Mouse (Mus musculus) CH12.LX (cell line): ENCODE results near the gene Pxk. TPM values are rescaled to one million over a fixed set of nuclear protein-coding genes. Genes with fewer than 3 reads are reported as not detected.
A peak's percentile ranks its signal among the peaks of the same experiment; 100 is the strongest.

Experiments
- DNase-seq: peaks from one replicate; pipeline ENCODE4 v3.0.0-alpha.2; 2013; ENCODE audit errors: extremely low read depth
- H3K27ac ChIP-seq: 2 replicates; pipeline ENCODE4 v1.5.1; 2012; ENCODE audit warnings: low read depth, mild to moderate bottlenecking, control low read depth, moderate library complexity; ENCODE audit not compliant: insufficient read depth
- H3K27me3 ChIP-seq: replicated peaks from 2 replicates; pipeline ENCODE3; 2012; ENCODE audit warnings: inconsistent platforms
- H3K36me3 ChIP-seq, 2 experiments: replicated peaks in 1 of 2; 2 replicates each; pipeline versions ENCODE3 to v1.6.1; 2012; ENCODE audit warnings: inconsistent platforms in 1 of 2, low read length in 1 of 2, mild to moderate bottlenecking in 1 of 2, mixed read lengths in 1 of 2, moderate library complexity in 1 of 2; ENCODE audit not compliant: control insufficient read depth in 1 of 2, insufficient read depth in 1 of 2
- H3K4me1 ChIP-seq, 2 experiments: 2 replicates each; pipeline ENCODE4 v1.6.1; 2012; ENCODE audit warnings: inconsistent platforms in 1 of 2, moderate library complexity in 1 of 2; ENCODE audit not compliant: insufficient read depth in 2 of 2, control insufficient read depth in 1 of 2
- H3K4me2 ChIP-seq: 2 replicates; pipeline ENCODE4 v1.6.1; 2012; ENCODE audit warnings: low read depth, mild to moderate bottlenecking, control low read depth; ENCODE audit not compliant: poor library complexity, insufficient read depth, severe bottlenecking
- H3K4me3 ChIP-seq, 3 experiments: fragments of 150-350 bp in 1 of 3; sonication (generic) in 1 of 3; replicated peaks in 1 of 3; 2 replicates each; pipeline versions ENCODE3 to v1.5.1; 2011 to 2012; ENCODE audit warnings: low read depth in 2 of 3, low read length in 2 of 3, mild to moderate bottlenecking in 2 of 3, moderate library complexity in 2 of 3, control low read depth in 1 of 3, improper control_type of control experiment in 1 of 3, inconsistent platforms in 1 of 3, mixed read lengths in 1 of 3; ENCODE audit not compliant: poor library complexity in 1 of 3
- H3K79me2 ChIP-seq: replicated peaks from 2 replicates; pipeline ENCODE4 v1.6.1; 2012; ENCODE audit warnings: mild to moderate bottlenecking, moderate library complexity; ENCODE audit not compliant: control insufficient read depth, poor library complexity, insufficient read depth, severe bottlenecking; ENCODE audit errors: extremely low read depth
- H3K9ac ChIP-seq: 2 replicates; pipeline ENCODE4 v1.6.1; 2012; ENCODE audit warnings: low read depth, mild to moderate bottlenecking, control low read depth, moderate library complexity; ENCODE audit not compliant: insufficient read depth
- H3K9me3 ChIP-seq: replicated peaks from 2 replicates; pipeline ENCODE3; 2012; ENCODE audit warnings: low read length, inconsistent platforms, mixed read lengths
- BHLHE40 ChIP-seq: IDR thresholded peaks from 2 replicates; pipeline ENCODE4 v1.6.1; 2011; ENCODE audit warnings: mild to moderate bottlenecking, low read depth, low read length, improper control_type of control experiment
- CTCF ChIP-seq, 2 experiments: IDR thresholded peaks in 1 of 2; conservative IDR thresholded peaks in 1 of 2; 2 replicates each; pipeline ENCODE4 v1.5.1; 2011 to 2012; ENCODE audit warnings: low read depth in 2 of 2, low read length in 2 of 2, improper control_type of control experiment in 1 of 2, inconsistent platforms in 1 of 2, mild to moderate bottlenecking in 1 of 2, moderate library complexity in 1 of 2
- E2F4 ChIP-seq: IDR thresholded peaks from 2 replicates; pipeline ENCODE4 v1.6.1; 2011; ENCODE audit warnings: low read depth, low read length, improper control_type of control experiment; ENCODE audit not compliant: insufficient replicate concordance
- HCFC1 ChIP-seq: IDR thresholded peaks from 2 replicates; pipeline ENCODE4 v1.6.1; 2012; ENCODE audit warnings: low read depth, mild to moderate bottlenecking, inconsistent platforms, low read length, improper control_type of control experiment
- IRF4 ChIP-seq: IDR thresholded peaks from 2 replicates; pipeline ENCODE4 v1.6.1; 2014; ENCODE audit warnings: low read depth, mild to moderate bottlenecking, inconsistent platforms, low read length, improper control_type of control experiment
- JUN ChIP-seq: IDR thresholded peaks from 2 replicates; pipeline ENCODE4 v1.6.1; 2011; ENCODE audit warnings: low read depth, mild to moderate bottlenecking, low read length, improper control_type of control experiment, moderate library complexity; ENCODE audit not compliant: insufficient read depth
- MAFK ChIP-seq: IDR thresholded peaks from 2 replicates; pipeline ENCODE4 v1.6.1; 2011; ENCODE audit warnings: low read length, improper control_type of control experiment; ENCODE audit not compliant: insufficient replicate concordance
- MAZ ChIP-seq: IDR thresholded peaks from 2 replicates; pipeline ENCODE4 v1.6.1; 2012; ENCODE audit warnings: low read depth, mild to moderate bottlenecking, inconsistent platforms, low read length, improper control_type of control experiment, moderate library complexity
- MEF2A ChIP-seq: IDR thresholded peaks from 2 replicates; pipeline ENCODE4 v1.6.1; 2014; ENCODE audit warnings: low read depth, mild to moderate bottlenecking, inconsistent platforms, low read length, improper control_type of control experiment, borderline replicate concordance
- MXI1 ChIP-seq: IDR thresholded peaks from 2 replicates; pipeline ENCODE4 v1.6.1; 2011; ENCODE audit warnings: mild to moderate bottlenecking, low read depth, low read length, improper control_type of control experiment
- MYC ChIP-seq: IDR thresholded peaks from 2 replicates; pipeline ENCODE4 v1.6.1; 2011; ENCODE audit warnings: low read depth, mild to moderate bottlenecking, improper control_type of control experiment, low read length
- NELFE ChIP-seq: IDR thresholded peaks from 2 replicates; pipeline ENCODE4 v1.6.1; 2011; ENCODE audit warnings: low read depth, low read length, improper control_type of control experiment
- NRF1 ChIP-seq: IDR thresholded peaks from 2 replicates; pipeline ENCODE4 v1.6.1; 2014; ENCODE audit warnings: low read depth, mild to moderate bottlenecking, inconsistent platforms, low read length, improper control_type of control experiment, moderate library complexity
- RAD21 ChIP-seq: IDR thresholded peaks from 2 replicates; pipeline ENCODE4 v1.6.1; 2011; ENCODE audit warnings: low read depth, mild to moderate bottlenecking, low read length, improper control_type of control experiment, moderate library complexity
- RCOR1 ChIP-seq: conservative IDR thresholded peaks from 2 replicates; pipeline ENCODE4 v1.6.1; 2012; ENCODE audit warnings: low read depth, mild to moderate bottlenecking, inconsistent platforms, low read length, improper control_type of control experiment
- SIN3A ChIP-seq: IDR thresholded peaks from 2 replicates; pipeline ENCODE4 v1.6.1; 2012; ENCODE audit warnings: low read length, improper control_type of control experiment, inconsistent platforms
- SMC3 ChIP-seq: IDR thresholded peaks from 2 replicates; pipeline ENCODE4 v1.6.1; 2011; ENCODE audit warnings: low read depth, low read length, improper control_type of control experiment
- TBP ChIP-seq: conservative IDR thresholded peaks from 2 replicates; pipeline ENCODE4 v1.6.1; 2011; ENCODE audit warnings: low read depth, low read length, improper control_type of control experiment
- ZKSCAN1 ChIP-seq: IDR thresholded peaks from 2 replicates; pipeline ENCODE4 v1.6.1; 2012; ENCODE audit warnings: low read depth, inconsistent platforms, low read length, improper control_type of control experiment, borderline replicate concordance
- ZMIZ1 ChIP-seq: IDR thresholded peaks from 2 replicates; pipeline ENCODE4 v1.6.1; 2012; ENCODE audit warnings: low read depth, mild to moderate bottlenecking, inconsistent platforms, low read length, improper control_type of control experiment
- dilution Hi-C: fragments of 300-500 bp; cut with MboI; formaldehyde crosslinking; loops from 2 replicates; pipeline ENCODE4 v1.14.3; 2020; ENCODE audit warnings: low sequenced_read_pairs; ENCODE audit not compliant: extremely low pct_unique_long_range_greater_than_20kb, extremely low pct_ligation_motif_present
- in situ Hi-C: fragments of 300-500 bp; cut with MboI; formaldehyde crosslinking; loops from 3 replicates; pipeline ENCODE4 v1.14.3; 2019; ENCODE audit warnings: low sequenced_read_pairs, low pct_ligation_motif_present, low pct_unique_long_range_greater_than_20kb, mixed read lengths
- polyA plus RNA-seq: library from polyadenylated mRNA; unstranded; fragments of >175 nt; gene quantifications from 2 replicates; pipeline ENCODE4 v1.2.1, GENCODE M21; 2012; ENCODE audit warnings: low read depth; ENCODE audit not compliant: insufficient read length
- total RNA-seq, 2 experiments: library from RNA; depleted of rRNA; stranded (reverse); fragments of 300-350 nt in 1 of 2; fragments of >200 nt in 1 of 2; gene quantifications; 2 replicates each; pipeline ENCODE4 v1.2.3; 2012 to 2014

The Pxk gene
- total and polyA plus RNA-seq, 3 experiments = 11.7 to 55.7 (median 28.9) TPM

- TF ChIP-seq MAFK = no peak
- TF ChIP-seq BHLHE40 = no peak
- no peak for TF ChIP-seq MXI1
- no peak for TF ChIP-seq TBP
- no peak for TF ChIP-seq MEF2A
- TF ChIP-seq IRF4 = no peak
- no peak for TF ChIP-seq MAZ
- no peak for TF ChIP-seq E2F4
- TF ChIP-seq MYC = no peak
- TF ChIP-seq NRF1 = no peak
- H3K79me2 ChIP-seq = no peaks in the 10 kb centered on the region
- H3K4me1 ChIP-seq = peaks cover 5 to 22% of the 10 kb centered on the region in 2 experiments
- no peaks in the 10 kb centered on the region for H3K27me3 ChIP-seq
- H3K9ac ChIP-seq = no peak overlapping the region
- H3K4me3 ChIP-seq = no peak overlapping the region
- no peak for DNase-seq
- dilution Hi-C loops = no loop called here
- in situ Hi-C loops = no loop called here
- no peak overlapping the region for H3K27ac ChIP-seq
- no peaks in the 10 kb centered on the region for H3K9me3 ChIP-seq
- peaks cover 31 to 93% of the 10 kb centered on the region in 2 experiments for H3K36me3 ChIP-seq
- H3K4me2 ChIP-seq = no peak overlapping the region
Measured at GRCm38 (mm10) chr14:8159141-8159540, 61.1 kb downstream of the Pxk start.

- in situ Hi-C loops (loop anchor here (10.0 kb wide), 1 partner anchor 197 kb away; no protein-coding TSS in a partner anchor), dilution Hi-C loops (no loop called here)
- H3K9ac ChIP-seq = no peak overlapping the region
- no peak overlapping the region for H3K4me2 ChIP-seq
- peaks cover 0 to 1% of the 10 kb centered on the region in 2 experiments; a peak in 1 of 4 replicates for H3K4me1 ChIP-seq
- no peak overlapping the region for H3K4me3 ChIP-seq
- H3K79me2 ChIP-seq = no peaks in the 10 kb centered on the region
- no peaks in the 10 kb centered on the region for H3K27me3 ChIP-seq
- peak; percentile 38 for DNase-seq
- no peak for TF ChIP-seq JUN
- no peak for TF ChIP-seq ZKSCAN1
- peak; percentile 59 for TF ChIP-seq RAD21
- no peak for TF ChIP-seq SIN3A
- TF ChIP-seq HCFC1 = no peak
- TF ChIP-seq MAZ = no peak
- TF ChIP-seq CTCF (conservative IDR thresholded peaks at IDR 0.05 in 1 of 2, IDR thresholded peaks at IDR 0.05 in 1 of 2; ENCODE audit: low read depth in 2 of 2, low read length in 2 of 2) = peak; percentile 20 to 93; a peak in 3 of 4 replicates
- no peak for TF ChIP-seq ZMIZ1
- no peak for TF ChIP-seq RCOR1
- TF ChIP-seq NELFE = peak; percentile 13; the same call in 1 of the 2 replicates
- TF ChIP-seq SMC3 = peak; percentile 59
- H3K9me3 ChIP-seq = no peaks in the 10 kb centered on the region
- H3K36me3 ChIP-seq = peaks cover 50 to 95% of the 10 kb centered on the region in 2 experiments
- H3K27ac ChIP-seq = no peak overlapping the region
Measured at GRCm38 (mm10) chr14:8161777-8162176, 63.8 kb downstream of the Pxk start.
